Mouse (Mus musculus): ENCODE measurements around the gene Mafg. TPM values are rescaled to one million over a fixed set of nuclear protein-coding genes. Genes with fewer than 3 reads are reported as not detected.

Mafg gene
- total RNA-seq, 2 experiments from 2014 or later, result 86.8 to 94.3 TPM

GRCm38 (mm10) chr11:120623961-120624679 lies 9.3 kb downstream of the Mafg start:
- DNase-seq (ENCODE audit: low spot score in 2 of 2), result peak; percentile 56 to 62

GRCm38 (mm10) chr11:120622805-120623204 lies 10.6 kb downstream of the Mafg start:
- DNase-seq (ENCODE audit: low spot score in 2 of 2), result no peak

- DNase-seq (ENCODE audit: low spot score in 2 of 2), result no peak
Observed at GRCm38 (mm10) chr11:120620195-120620594, 13.2 kb downstream of the Mafg start.

- no peak for DNase-seq (ENCODE audit: low spot score in 2 of 2)
Observed at GRCm38 (mm10) chr11:120618619-120619535, 14.5 kb downstream of the Mafg start.

GRCm38 (mm10) chr11:120617519-120618112 lies 15.8 kb downstream of the Mafg start, which contains the start of gene Pcyt2:
Pcyt2 (minus strand) TSS chr11:120617936.
- peak; percentile 88 to 93 for DNase-seq (ENCODE audit: low spot score in 2 of 2)

GRCm38 (mm10) chr11:120616617-120617294 lies 16.6 kb downstream of the Mafg start:
- DNase-seq (ENCODE audit: low spot score in 2 of 2), result no peak

- no peak for DNase-seq (ENCODE audit: low spot score in 2 of 2)
Observed at GRCm38 (mm10) chr11:120615606-120616203, 17.7 kb downstream of the Mafg start.

GRCm38 (mm10) chr11:120615167-120615566 lies 18.2 kb downstream of the Mafg start:
- DNase-seq (ENCODE audit: low spot score in 2 of 2), result no peak

- DNase-seq (ENCODE audit: low spot score in 2 of 2), result no peak
Observed at GRCm38 (mm10) chr11:120613976-120614375, 19.4 kb downstream of the Mafg start.

GRCm38 (mm10) chr11:120613481-120613972 lies 19.9 kb downstream of the Mafg start:
- no peak for DNase-seq (ENCODE audit: low spot score in 2 of 2)

GRCm38 (mm10) chr11:120612763-120613162 lies 20.6 kb downstream of the Mafg start:
- DNase-seq (ENCODE audit: low spot score in 2 of 2), result peak; percentile 47 to 54

GRCm38 (mm10) chr11:120610477-120611046 lies 22.8 kb downstream of the Mafg start:
- DNase-seq (ENCODE audit: low spot score in 2 of 2), result no peak

GRCm38 (mm10) chr11:120609250-120609649 lies 24.1 kb downstream of the Mafg start:
- no peak for DNase-seq (ENCODE audit: low spot score in 2 of 2)

- no peak for DNase-seq (ENCODE audit: low spot score in 2 of 2)
Observed at GRCm38 (mm10) chr11:120608241-120609034, 25.0 kb downstream of the Mafg start, which contains the start of gene Npb. Npb (plus strand) TSS chr11:120608477.

- DNase-seq (ENCODE audit: low spot score in 2 of 2), result no peak
Observed at GRCm38 (mm10) chr11:120606764-120607163, 26.6 kb downstream of the Mafg start.

GRCm38 (mm10) chr11:120605667-120606066 lies 27.7 kb downstream of the Mafg start:
- DNase-seq (ENCODE audit: low spot score in 2 of 2), result no peak

- no peak for DNase-seq (ENCODE audit: low spot score in 2 of 2)
Observed at GRCm38 (mm10) chr11:120603545-120603944, 29.9 kb downstream of the Mafg start.

- DNase-seq (ENCODE audit: low spot score in 2 of 2), result no peak
Observed at GRCm38 (mm10) chr11:120600716-120601115, 32.7 kb downstream of the Mafg start.

- no peak for DNase-seq (ENCODE audit: low spot score in 2 of 2)
Observed at GRCm38 (mm10) chr11:120598990-120599549, 34.3 kb downstream of the Mafg start.
